Mouse (Mus musculus): ENCODE measurements around the gene Zfp74. TPM values are rescaled to one million over a fixed set of nuclear protein-coding genes. Genes with fewer than 3 reads are reported as not detected.

Gene Zfp74
- polyA plus RNA-seq, 1 experiment from 2014 or later, result 1.5 TPM

Small RNA genes within 50 kb of the gene (microRNA-seq; reads per million reads assigned to microRNA genes)
- gene Mir7668, result 1.2 reads per million

Other genes starting within 250 kb of the Zfp74 start
- gene Catsperg2, start 227.1 kb downstream of the Zfp74 start, polyA plus RNA-seq (2015; fragmentation: Nextera tagmentation; extraction: Ambion mirVana), result not detected in 2 replicates
- 3.4 and 3.8 TPM in 2 replicates for gene Zfp84, start 185.5 kb downstream of the Zfp74 start, polyA plus RNA-seq (2015; fragmentation: Nextera tagmentation; extraction: Ambion mirVana)
- gene Zfp30, start 170.1 kb downstream of the Zfp74 start, polyA plus RNA-seq (2015; fragmentation: Nextera tagmentation; extraction: Ambion mirVana), result 0.72 and 0.86 TPM in 2 replicates
- 3.4 and 4.1 TPM in 2 replicates for gene Zfp790, start 138.0 kb downstream of the Zfp74 start, polyA plus RNA-seq (2015; fragmentation: Nextera tagmentation; extraction: Ambion mirVana)
- 0.68 and 0.77 TPM in 2 replicates for gene Zfp940, start 100.4 kb downstream of the Zfp74 start, polyA plus RNA-seq (2015; fragmentation: Nextera tagmentation; extraction: Ambion mirVana)
- 1.0 and 1.1 TPM in 2 replicates for gene Zfp420, start 94.1 kb downstream of the Zfp74 start, polyA plus RNA-seq (2015; fragmentation: Nextera tagmentation; extraction: Ambion mirVana)
- 1.7 TPM in 2 replicates for gene Zfp27, start 47.5 kb downstream of the Zfp74 start, polyA plus RNA-seq (2015; fragmentation: Nextera tagmentation; extraction: Ambion mirVana)
- 0.44 and 0.50 TPM in 2 replicates for gene Zfp383, start 45.9 kb downstream of the Zfp74 start, polyA plus RNA-seq (2015; fragmentation: Nextera tagmentation; extraction: Ambion mirVana)
- gene Zfp568, start 29.9 kb upstream of the Zfp74 start, polyA plus RNA-seq (2015; fragmentation: Nextera tagmentation; extraction: Ambion mirVana), result 8.1 and 8.2 TPM in 2 replicates
- gene Zfp14, start 97.3 kb upstream of the Zfp74 start, polyA plus RNA-seq (2015; fragmentation: Nextera tagmentation; extraction: Ambion mirVana), result 0.28 and 0.34 TPM in 2 replicates
- 1.2 TPM in 2 replicates for gene Zfp82, start 118.8 kb upstream of the Zfp74 start, polyA plus RNA-seq (2015; fragmentation: Nextera tagmentation; extraction: Ambion mirVana)
- gene Gm26920, start 136.3 kb upstream of the Zfp74 start, polyA plus RNA-seq (2015; fragmentation: Nextera tagmentation; extraction: Ambion mirVana), result not detected in 2 replicates
- gene Zfp566, start 136.4 kb upstream of the Zfp74 start, polyA plus RNA-seq (2015; fragmentation: Nextera tagmentation; extraction: Ambion mirVana), result 1.0 and 1.4 TPM in 2 replicates
- 14.4 and 14.7 TPM in 2 replicates for gene Zfp260, start 140.7 kb upstream of the Zfp74 start, polyA plus RNA-seq (2015; fragmentation: Nextera tagmentation; extraction: Ambion mirVana)
- 1.0 and 1.4 TPM in 2 replicates for gene Zfp382, start 167.9 kb upstream of the Zfp74 start, polyA plus RNA-seq (2015; fragmentation: Nextera tagmentation; extraction: Ambion mirVana)
- 3.7 TPM in 2 replicates for gene Zfp146, start 215.7 kb upstream of the Zfp74 start, polyA plus RNA-seq (2015; fragmentation: Nextera tagmentation; extraction: Ambion mirVana)
- 6.6 and 9.1 TPM in 2 replicates for gene Cox7a1, start 230.1 kb upstream of the Zfp74 start, polyA plus RNA-seq (2015; fragmentation: Nextera tagmentation; extraction: Ambion mirVana)
- 29.6 and 30.7 TPM in 2 replicates for gene Capns1, start 244.7 kb upstream of the Zfp74 start, polyA plus RNA-seq (2015; fragmentation: Nextera tagmentation; extraction: Ambion mirVana)

Measured in liver, embryonic 16.5 days (tissue).